In genomic region chr7:4813105-4813791, GRCm38 (mm10) we compare ENCODE assay signal across 9 mouse cellular contexts. TPM values are rescaled to one million over a fixed set of nuclear protein-coding genes. Genes with fewer than 3 reads are reported as not detected.
A peak's percentile ranks its signal among the peaks of the same experiment; 100 is the strongest.
DNase-seq lines count a peak whose midpoint lies in the region; ATAC-seq and TF ChIP-seq lines count a peak whose summit lies in the region.
"Had no signal": no experiment of that assay in that cellular context is flagged by ENCODE, and none has a peak within 500 bp of the region (broad histone marks: within the 10 kb centered on the region; RNA-seq: fewer than 3 reads in every experiment).

No protein-coding gene starts in this region.

- H3K4me3 ChIP-seq in heart, embryonic 13.5 days, result peak overlapping the region; percentile 95
- peak overlapping the region; percentile 67 to 99 (median 75) for H3K4me3 ChIP-seq in CH12.LX (replicated peaks in 1 of 3; ENCODE audit: low read depth in 2 of 3, low read length in 2 of 3, poor library complexity in 1 of 3)
- peak overlapping the region; percentile 77 for H3K4me3 ChIP-seq in forebrain, embryonic 13.5 days
- peak overlapping the region; percentile 100 for H3K4me3 ChIP-seq in liver, embryonic 14.5 days (ENCODE audit: insufficient read depth in 1 of 2, low read depth in 2 of 2, low read length in 2 of 2)

- TF ChIP-seq POLR2A in CH12.LX (IDR thresholded peaks at IDR 0.05; ENCODE audit: low read depth, low read length), result no peak

- peak overlapping the region; percentile 79 for H3K9ac ChIP-seq in heart, embryonic 13.5 days
- peak overlapping the region; percentile 96 for H3K9ac ChIP-seq in CH12.LX (ENCODE audit: insufficient read depth, low read depth)
- H3K9ac ChIP-seq in forebrain, embryonic 13.5 days, result peak overlapping the region; percentile 60
- peak overlapping the region; percentile 81 for H3K9ac ChIP-seq in liver, embryonic 14.5 days (replicated peaks)

- no peaks in the 10 kb centered on the region for H3K9me3 ChIP-seq in heart, embryonic 13.5 days
- H3K9me3 ChIP-seq in CH12.LX (replicated peaks; ENCODE audit: low read length), result no peaks in the 10 kb centered on the region
- H3K9me3 ChIP-seq in forebrain, embryonic 13.5 days (replicated peaks), result no peaks in the 10 kb centered on the region
- no peaks in the 10 kb centered on the region for H3K9me3 ChIP-seq in liver, embryonic 14.5 days (ENCODE audit: control insufficient read depth, low read length)

- TF ChIP-seq EP300 in CH12.LX (IDR thresholded peaks at IDR 0.05; ENCODE audit: low read length), result no peak
- TF ChIP-seq EP300 in liver, embryonic 14.5 days (IDR thresholded peaks at IDR 0.05; ENCODE audit: low read depth), result no peak

- TF ChIP-seq RAD21 in CH12.LX (IDR thresholded peaks at IDR 0.05; ENCODE audit: low read depth, low read length), result no peak

- H3K27me3 ChIP-seq in heart, embryonic 13.5 days (replicated peaks), result no peaks in the 10 kb centered on the region
- H3K27me3 ChIP-seq in CH12.LX (replicated peaks), result no peaks in the 10 kb centered on the region
- H3K27me3 ChIP-seq in forebrain, embryonic 13.5 days, result no peaks in the 10 kb centered on the region
- H3K27me3 ChIP-seq in liver, embryonic 14.5 days (ENCODE audit: control insufficient read depth, insufficient read depth, low read length), result no peaks in the 10 kb centered on the region

- H3K4me1 ChIP-seq in heart, embryonic 13.5 days, result peaks cover 34% of the 10 kb centered on the region
- H3K4me1 ChIP-seq in CH12.LX (ENCODE audit: control insufficient read depth in 1 of 2, insufficient read depth in 2 of 2), result peaks cover 7 to 27% of the 10 kb centered on the region in 2 experiments; a peak in 3 of 4 replicates
- peaks cover 37% of the 10 kb centered on the region for H3K4me1 ChIP-seq in forebrain, embryonic 13.5 days
- peaks cover 26 to 27% of the 10 kb centered on the region in 2 experiments for H3K4me1 ChIP-seq in liver, embryonic 14.5 days (replicated peaks; ENCODE audit: control insufficient read depth in 2 of 2, insufficient read depth in 2 of 2, low read length in 1 of 2)

- WGBS in heart, embryonic 13.5 days, result 19% methylated on average over 8 of the region's 8 CpGs
- WGBS in forebrain, embryonic 13.5 days, result 30% methylated on average over 8 of the region's 8 CpGs
- WGBS in liver, embryonic 14.5 days (ENCODE audit: insufficient replicate concordance), result 13% methylated on average over 8 of the region's 8 CpGs

- peaks cover 30% of the 10 kb centered on the region for H3K36me3 ChIP-seq in heart, embryonic 13.5 days
- peaks cover 26 to 40% of the 10 kb centered on the region in 2 experiments for H3K36me3 ChIP-seq in CH12.LX (replicated peaks in 1 of 2; ENCODE audit: control insufficient read depth in 1 of 2, insufficient read depth in 1 of 2, low read length in 1 of 2)
- H3K36me3 ChIP-seq in forebrain, embryonic 13.5 days (ENCODE audit: poor library complexity, severe bottlenecking), result peaks cover 27% of the 10 kb centered on the region
- peaks cover 31% of the 10 kb centered on the region for H3K36me3 ChIP-seq in liver, embryonic 14.5 days (replicated peaks; ENCODE audit: control insufficient read depth, insufficient read depth, low read depth)

- peak overlapping the region; percentile 89 for H3K27ac ChIP-seq in heart, embryonic 13.5 days (replicated peaks)
- peak overlapping the region; percentile 2; the same call in 1 of the 2 replicates for H3K27ac ChIP-seq in CH12.LX (ENCODE audit: insufficient read depth, low read depth)
- H3K27ac ChIP-seq in forebrain, embryonic 13.5 days, result peak overlapping the region; percentile 94
- peak overlapping the region; percentile 82 for H3K27ac ChIP-seq in liver, embryonic 14.5 days

- no peak for DNase-seq in heart, postnatal 10 days
- DNase-seq in CH12.LX (ENCODE audit: extremely low read depth), result no peak
- no peak for DNase-seq in liver, embryonic 14.5 days (ENCODE audit: low read depth in 3 of 3, low spot score in 3 of 3)
- DNase-seq in embryo, embryonic 10 days (ENCODE audit: low spot score), result no peak
- DNase-seq in left cerebral cortex, adult 11 months (ENCODE audit: low spot score), result no peak
- DNase-seq in layer of hippocampus, adult 8-10 months (ENCODE audit: low spot score in 2 of 2), result no peak

- H3K4me2 ChIP-seq in heart, embryonic 13.5 days, result peak overlapping the region; percentile 89
- peak overlapping the region; percentile 98 for H3K4me2 ChIP-seq in CH12.LX (ENCODE audit: insufficient read depth, low read depth, poor library complexity, severe bottlenecking)
- H3K4me2 ChIP-seq in forebrain, embryonic 13.5 days, result peak overlapping the region; percentile 90
- H3K4me2 ChIP-seq in liver, embryonic 14.5 days (ENCODE audit: low read depth), result peak overlapping the region; percentile 77

- TF ChIP-seq CTCF in CH12.LX (conservative IDR thresholded peaks at IDR 0.05 in 1 of 2, IDR thresholded peaks at IDR 0.05 in 1 of 2; ENCODE audit: low read depth in 2 of 2, low read length in 2 of 2), result no peak
- no peak for TF ChIP-seq CTCF in liver, embryonic 14.5 days (IDR thresholded peaks at IDR 0.05; ENCODE audit: low read depth)

- H3K79me2 ChIP-seq in CH12.LX (replicated peaks; ENCODE audit: control insufficient read depth, extremely low read depth, insufficient read depth, poor library complexity, severe bottlenecking), result peaks cover 38% of the 10 kb centered on the region

- in situ Hi-C loops in CH12.LX (cut with MboI; ENCODE audit: low pct_ligation_motif_present, low pct_unique_long_range_greater_than_20kb, low sequenced_read_pairs), result no loop called here

- ATAC-seq in heart, embryonic 13.5 days (ENCODE audit: extremely low read depth, insufficient number of reproducible peaks, low FRiP score, low TSS enrichment), result no peak
- no peak for ATAC-seq in forebrain, embryonic 13.5 days
- ATAC-seq in liver, embryonic 14.5 days (ENCODE audit: insufficient read depth), result no peak

- intact Hi-C loops in heart, postnatal 10 days (cut with DNase I), result loop anchor here (5.0 kb wide), 3 partner anchors 104 to 249 kb away; partner anchors contain the start of genes Fiz1, U2af2, Zfp524 and Zfp628

- dilution Hi-C loops in CH12.LX (cut with MboI; ENCODE audit: extremely low pct_ligation_motif_present, extremely low pct_unique_long_range_greater_than_20kb, low sequenced_read_pairs), result no loop called here

TF ChIP-seq in CH12.LX, 34 proteins besides CTCF, POLR2A, EP300 and RAD21 (continues in another document):
- TF ChIP-seq NELFE (IDR thresholded peaks at IDR 0.05; ENCODE audit: low read depth, low read length) (peak; percentile 9; the same call in 1 of the 2 replicates), ZNF384 (IDR thresholded peaks at IDR 0.05; ENCODE audit: low read depth, low read length) (no peak), KAT2A (IDR thresholded peaks at IDR 0.05; ENCODE audit: insufficient replicate concordance, low read length) (no peak)

RNA-seq across cellular contexts. Expression of gene Ube2s, which starts 0.9 kb away (rescaled TPM):
- 327 and 359 TPM in 2 replicates for polyA plus RNA-seq in heart, embryonic 13.5 days (2015; fragmentation: Nextera tagmentation; extraction: Ambion mirVana)
- 100 to 1,000 TPM; 149 to 152 TPM for total RNA-seq in heart, postnatal 10 days (2021)
- total RNA-seq in CH12.LX (2012; rRNA removed) (238 and 304 TPM in 2 replicates), CH12.LX (2014; rRNA removed) (707 and 825 TPM in 2 replicates)
- polyA plus RNA-seq in CH12.LX (2012; ENCODE audit: insufficient read length, low read depth), result 392 and 452 TPM in 2 replicates
- polyA plus RNA-seq in forebrain, embryonic 13.5 days (2015; fragmentation: Nextera tagmentation; extraction: Ambion mirVana), result 398 and 454 TPM in 2 replicates
- 186 and 265 TPM in 2 replicates for polyA plus RNA-seq in liver, embryonic 14.5 days (2012; rRNA removed)
- polyA plus RNA-seq in liver, embryonic 14.5 days (2014; fragmentation: Nextera tagmentation; extraction: Ambion mirVana), result 295 and 316 TPM in 2 replicates
- total RNA-seq in layer of hippocampus, adult 8-10 months (2022), result 100 to 1,000 TPM; 113 to 119 (median 116) TPM

RNA-seq across cellular contexts. Expression of gene Rpl28, which starts 20.6 kb away (rescaled TPM):
- polyA plus RNA-seq in heart, embryonic 13.5 days (2015; fragmentation: Nextera tagmentation; extraction: Ambion mirVana), result 209 and 245 TPM in 2 replicates
- 100 to 1,000 TPM; 630 to 679 TPM for total RNA-seq in heart, postnatal 10 days (2021)
- total RNA-seq in CH12.LX (2012; rRNA removed) (2,147 and 2,603 TPM in 2 replicates), CH12.LX (2014; rRNA removed) (236 and 269 TPM in 2 replicates)
- polyA plus RNA-seq in CH12.LX (2012; ENCODE audit: insufficient read length, low read depth), result 526 and 605 TPM in 2 replicates
- 244 and 284 TPM in 2 replicates for polyA plus RNA-seq in forebrain, embryonic 13.5 days (2015; fragmentation: Nextera tagmentation; extraction: Ambion mirVana)
- polyA plus RNA-seq in liver, embryonic 14.5 days (2012; rRNA removed), result 237 and 307 TPM in 2 replicates
- 185 and 186 TPM in 2 replicates for polyA plus RNA-seq in liver, embryonic 14.5 days (2014; fragmentation: Nextera tagmentation; extraction: Ambion mirVana)
- total RNA-seq in layer of hippocampus, adult 8-10 months (2022), result 100 to 1,000 TPM; 350 to 553 (median 418) TPM

RNA-seq across cellular contexts. Expression of gene Tmem238, which starts 23.8 kb away (rescaled TPM):
- polyA plus RNA-seq in heart, embryonic 13.5 days (2015; fragmentation: Nextera tagmentation; extraction: Ambion mirVana), result 4.1 and 4.3 TPM in 2 replicates
- 1 to 10 TPM; 3.7 to 4.2 TPM for total RNA-seq in heart, postnatal 10 days (2021)
- 12.3 and 17.7 TPM in 2 replicates for total RNA-seq in CH12.LX (2012; rRNA removed)
- 4.3 and 5.5 TPM in 2 replicates for total RNA-seq in CH12.LX (2014; rRNA removed)
- polyA plus RNA-seq in CH12.LX (2012; ENCODE audit: insufficient read length, low read depth), result 9.8 and 10.7 TPM in 2 replicates
- 2.6 and 2.7 TPM in 2 replicates for polyA plus RNA-seq in forebrain, embryonic 13.5 days (2015; fragmentation: Nextera tagmentation; extraction: Ambion mirVana)
- 7.5 and 8.2 TPM in 2 replicates for polyA plus RNA-seq in liver, embryonic 14.5 days (2012; rRNA removed)
- 5.4 and 5.8 TPM in 2 replicates for polyA plus RNA-seq in liver, embryonic 14.5 days (2014; fragmentation: Nextera tagmentation; extraction: Ambion mirVana)
- total RNA-seq in layer of hippocampus, adult 8-10 months (2022), result 1 to 10 TPM; 1.2 to 3.7 (median 2.0) TPM

RNA-seq across cellular contexts. Expression of gene Tmem190, which starts 30.5 kb away (rescaled TPM):
- not detected in 2 replicates for polyA plus RNA-seq in heart, embryonic 13.5 days (2015; fragmentation: Nextera tagmentation; extraction: Ambion mirVana)
- not detected for total RNA-seq in heart, postnatal 10 days (2021)
- total RNA-seq in CH12.LX (2012; rRNA removed), result not detected in 2 replicates
- not detected in 2 replicates for total RNA-seq in CH12.LX (2014; rRNA removed)
- 0.68 TPM in 1 of 2 replicates, not detected in the other for polyA plus RNA-seq in CH12.LX (2012; ENCODE audit: insufficient read length, low read depth)
- polyA plus RNA-seq in forebrain, embryonic 13.5 days (2015; fragmentation: Nextera tagmentation; extraction: Ambion mirVana), result not detected in 2 replicates
- polyA plus RNA-seq in liver, embryonic 14.5 days (2012; rRNA removed), result not detected in 2 replicates
- not detected in 2 replicates for polyA plus RNA-seq in liver, embryonic 14.5 days (2014; fragmentation: Nextera tagmentation; extraction: Ambion mirVana)
- not detected for total RNA-seq in layer of hippocampus, adult 8-10 months (2022)
- polyA plus RNA-seq: large intestine, adult 2 months had no signal

RNA-seq across cellular contexts. Expression of gene Il11, which starts 30.6 kb away (rescaled TPM):
- 0.09 TPM in 1 of 2 replicates, not detected in the other for polyA plus RNA-seq in heart, embryonic 13.5 days (2015; fragmentation: Nextera tagmentation; extraction: Ambion mirVana)
- total RNA-seq in heart, postnatal 10 days (2021), result not detected
- total RNA-seq in CH12.LX (2012; rRNA removed) (0.17 TPM in 1 of 2 replicates, not detected in the other), CH12.LX (2014; rRNA removed) (not detected in 2 replicates)
- polyA plus RNA-seq in CH12.LX (2012; ENCODE audit: insufficient read length, low read depth), result not detected in 2 replicates
- 0.17 and 0.40 TPM in 2 replicates for polyA plus RNA-seq in forebrain, embryonic 13.5 days (2015; fragmentation: Nextera tagmentation; extraction: Ambion mirVana)
- polyA plus RNA-seq in liver, embryonic 14.5 days (2012; rRNA removed), result 0.03 and 0.09 TPM in 2 replicates
- polyA plus RNA-seq in liver, embryonic 14.5 days (2014; fragmentation: Nextera tagmentation; extraction: Ambion mirVana), result not detected in 2 replicates
- under 1 TPM; 0.31 to 0.43 (median 0.37) TPM for total RNA-seq in layer of hippocampus, adult 8-10 months (2022)

Comparison
In these comparisons a context has a peak if more than half of its experiments do, and no peak if none do; other contexts are left out.
1. H3K27ac ChIP-seq: peak in every context shown above with its lines; median percentile 94 in forebrain, embryonic 13.5 days; 89 in heart, embryonic 13.5 days; 82 in liver, embryonic 14.5 days; 2 in CH12.LX.